Mouse (Mus musculus): ENCODE data around the gene Masp1. TPM values are rescaled to one million over a fixed set of nuclear protein-coding genes. Genes with fewer than 3 reads are reported as not detected.

The Masp1 gene
- total RNA-seq, 2 experiments from 2014 or later = 24.5 TPM

DNA sequence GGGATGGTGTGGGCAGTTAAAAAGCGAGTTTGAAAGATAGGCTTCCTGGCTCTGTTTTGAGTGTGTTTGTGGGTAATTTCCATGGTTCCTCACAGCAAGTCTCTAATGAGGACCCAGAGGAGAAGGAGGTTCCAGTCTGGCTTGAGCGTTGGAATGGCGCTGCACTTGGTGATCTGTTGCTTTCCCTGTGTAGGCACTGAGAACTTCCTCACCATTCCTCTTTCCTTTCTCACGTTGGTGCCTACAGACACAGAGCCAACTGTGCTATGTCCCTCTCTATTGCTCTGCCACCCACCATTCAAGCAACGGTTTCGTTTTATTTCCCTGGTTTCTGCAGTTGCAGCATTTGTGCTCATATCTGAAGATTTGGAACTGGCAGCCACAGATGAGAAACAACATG is 107.7 kb downstream of the Masp1 start:
- no peak for DNase-seq
- intact Hi-C loops (cut with DNase I) = no loop called here

DNA sequence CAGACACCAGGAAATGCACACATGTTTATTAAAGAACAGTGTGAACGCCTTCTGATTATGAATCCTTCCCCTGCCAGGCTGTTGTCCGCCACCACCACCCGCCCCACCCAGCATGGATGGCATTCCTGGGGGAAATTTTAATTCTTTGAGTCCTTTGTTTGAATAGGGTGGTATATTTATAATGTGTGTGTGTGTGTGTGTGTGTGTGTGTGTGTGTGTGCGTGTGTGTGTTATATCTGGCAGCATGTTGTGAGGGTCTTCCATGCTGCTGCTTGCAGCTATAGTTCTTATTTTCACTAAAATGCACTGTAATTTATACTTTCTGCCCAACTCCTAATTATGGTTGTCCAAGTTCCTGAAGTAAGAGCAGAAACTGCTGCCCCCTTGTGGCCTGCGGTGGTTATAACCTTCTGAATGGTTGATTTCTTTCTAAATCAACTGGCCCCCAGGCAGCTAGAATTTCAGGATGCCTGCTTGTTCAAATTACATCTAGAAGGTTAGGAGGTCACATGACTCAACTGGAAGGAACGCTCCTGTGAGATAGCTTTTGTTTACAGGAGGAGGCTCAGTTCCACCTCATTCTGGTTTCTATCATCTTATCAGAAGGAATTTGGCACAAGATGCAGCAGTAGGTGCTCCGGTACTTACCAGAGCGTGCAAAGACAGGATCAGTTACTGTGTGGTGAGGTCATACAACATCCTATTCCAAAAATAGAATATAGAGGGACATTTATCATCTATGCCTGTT is 117.4 kb downstream of the Masp1 start:
- intact Hi-C loops (cut with DNase I) = loop anchor here (1.0 to 5.0 kb wide), 4 partner anchors 121 to 316 kb away; no protein-coding TSS in a partner anchor
- DNase-seq = peak; percentile 81 to 89

DNA sequence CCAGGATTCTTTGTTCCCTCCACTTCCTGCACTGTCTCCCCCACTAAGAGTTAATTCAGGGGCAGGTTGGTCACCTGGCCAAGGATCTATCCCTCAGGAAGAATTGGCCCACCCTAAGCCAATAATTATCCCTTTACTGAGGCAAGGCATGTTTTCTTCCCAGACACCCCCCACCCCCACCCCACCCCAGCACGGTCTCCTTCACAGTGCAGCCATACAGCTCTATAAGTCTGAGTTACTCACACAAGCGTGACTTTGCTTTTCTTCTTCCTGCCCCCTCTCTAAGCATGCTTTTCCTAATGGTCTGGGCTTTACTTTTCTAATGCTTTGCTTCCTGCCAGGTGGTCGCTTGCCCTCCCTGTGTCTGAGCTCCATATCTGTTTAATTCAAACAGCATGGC is 118.7 kb downstream of the Masp1 start:
- intact Hi-C loops (cut with DNase I) = loop anchor here (2.0 to 5.0 kb wide), 3 partner anchors 120 to 315 kb away; no protein-coding TSS in a partner anchor
- DNase-seq = no peak

DNA sequence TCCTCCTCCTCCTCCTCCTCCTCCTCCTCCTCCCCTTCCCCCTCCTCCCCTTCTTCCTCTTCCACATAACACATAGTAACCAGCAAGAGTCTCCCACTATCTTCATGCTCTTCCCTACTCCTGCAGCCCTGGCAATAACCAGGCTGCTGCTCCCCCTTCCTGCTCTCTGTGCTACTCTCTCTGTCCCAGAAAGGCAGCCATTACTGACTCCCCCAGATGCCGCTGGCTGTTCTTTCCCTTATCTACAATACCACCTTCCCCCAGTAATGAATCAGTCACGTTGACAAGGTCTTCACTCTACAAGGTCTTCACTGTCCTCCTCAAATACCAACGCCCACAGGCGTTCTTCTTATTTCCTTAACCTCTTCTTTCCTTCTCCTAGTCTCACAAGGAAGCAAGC is 119.2 kb downstream of the Masp1 start:
- no peak for DNase-seq
- intact Hi-C loops (cut with DNase I) = loop anchor here (5.0 kb wide), 2 partner anchors 119 to 314 kb away; no protein-coding TSS in a partner anchor

Other genes with a start within 250 kb of the Masp1 start
- gene Rtp1, start 91.7 kb downstream of the Masp1 start, total RNA-seq (2021) = not detected
- gene Rtp4, start 524 bp downstream of the Masp1 start, total RNA-seq (2021) = 1 to 10 TPM; 1.7 to 2.1 TPM

Measured in heart, postnatal 10 days (tissue).